Mouse (Mus musculus) embryonic facial prominence, embryonic 11.5 days (tissue): ENCODE results near the gene Gltp. TPM values are rescaled to one million over a fixed set of nuclear protein-coding genes. Genes with fewer than 3 reads are reported as not detected.
A peak's percentile ranks its signal among the peaks of the same experiment; 100 is the strongest.

Source experiments
- ATAC-seq: fragments of 200-750 bp; cut with Nextera tagmentation; replicated peaks from 2 replicates; pipeline ENCODE4 v1.8.0; 2017; ENCODE audit warnings: low read depth; ENCODE audit not compliant: insufficient number of reproducible peaks, low FRiP score, low TSS enrichment
- DNase-seq: peaks from one replicate; pipeline ENCODE4 v3.0.0-alpha.2; 2015; ENCODE audit warnings: low spot score
- H3K27ac ChIP-seq: fragments of 300-500 bp; sonication (generic); replicated peaks from 2 replicates; pipeline ENCODE4 v1.5.1; 2014; ENCODE audit warnings: mild to moderate bottlenecking, low read depth, low read length, control low read depth
- H3K27me3 ChIP-seq: fragments of 300-500 bp; sonication (generic); 2 replicates; pipeline ENCODE4 v1.6.1; 2014; ENCODE audit warnings: mild to moderate bottlenecking, low read length, moderate library complexity, mixed read lengths; ENCODE audit not compliant: control insufficient read depth, insufficient read depth
- H3K36me3 ChIP-seq: fragments of 300-500 bp; sonication (generic); replicated peaks from 2 replicates; pipeline ENCODE4 v1.6.1; 2014; ENCODE audit warnings: low read depth, mild to moderate bottlenecking, low read length, moderate library complexity, mixed read lengths; ENCODE audit not compliant: control insufficient read depth, insufficient read depth
- H3K4me1 ChIP-seq: fragments of 300-500 bp; sonication (generic); 2 replicates; pipeline ENCODE4 v1.6.1; 2014; ENCODE audit warnings: low read length, mixed read lengths; ENCODE audit not compliant: control insufficient read depth, insufficient read depth
- H3K4me2 ChIP-seq: fragments of 300-500 bp; sonication (generic); 2 replicates; pipeline ENCODE4 v1.6.1; 2014; ENCODE audit warnings: low read depth, mild to moderate bottlenecking, control low read depth, low read length, moderate library complexity
- H3K4me3 ChIP-seq: fragments of 300-500 bp; sonication (generic); 2 replicates; pipeline ENCODE4 v1.5.1; 2014; ENCODE audit warnings: low read depth, low read length, control low read depth
- H3K9ac ChIP-seq: fragments of 300-500 bp; sonication (generic); replicated peaks from 2 replicates; pipeline ENCODE4 v1.6.1; 2014; ENCODE audit warnings: mild to moderate bottlenecking, control low read depth, low read length
- H3K9me3 ChIP-seq: fragments of 300-500 bp; sonication (generic); replicated peaks from 2 replicates; pipeline ENCODE4 v1.6.1; 2016; ENCODE audit warnings: mild to moderate bottlenecking, low read length, inconsistent platforms, mixed read lengths; ENCODE audit not compliant: control insufficient read depth
- WGBS: fragments of 180-500 bp; shearing (Covaris S2); extraction: QIAGEN DNeasy Blood & Tissue Kit; methylation state at CpG from one replicate; pipeline ENCODE4 v1.1.7; 2014; 5-methylcytosine and 5-hydroxymethylcytosine counted together
- polyA plus RNA-seq: library from polyadenylated mRNA; unstranded; fragments of >200 nt; fragmentation: Nextera tagmentation; extraction: Ambion mirVana; gene quantifications from 2 replicates; pipeline ENCODE4 v1.2.1, GENCODE M21; 2014

Gene Gltp
- polyA plus RNA-seq, 1 experiment from 2014 or later, result 57.3 TPM

DNA sequence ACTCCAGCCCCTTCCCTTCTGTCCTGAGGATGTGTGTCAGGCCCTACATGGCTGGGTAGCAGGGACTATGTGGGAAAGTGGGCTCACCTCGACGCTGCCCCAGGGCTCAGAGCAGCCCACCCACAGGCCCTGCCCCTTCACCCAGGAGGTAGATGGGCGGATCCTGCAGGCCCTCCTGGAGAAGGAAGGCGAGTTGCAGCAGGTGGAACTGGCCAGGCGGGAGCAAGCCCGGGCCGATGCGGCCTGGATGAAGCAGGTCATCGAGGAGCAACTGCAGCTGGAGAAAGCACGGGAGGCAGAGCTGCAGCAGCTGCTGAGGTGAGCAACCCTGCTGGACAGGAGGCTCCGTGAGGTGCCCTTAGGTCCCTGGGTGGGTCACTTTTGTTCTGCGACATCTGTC lies 26.5 kb upstream of the Gltp start:
- no peak overlapping the region for H3K27ac ChIP-seq
- H3K9ac ChIP-seq, result no peak overlapping the region
- no peak overlapping the region for H3K4me3 ChIP-seq
- no peak for ATAC-seq
- H3K27me3 ChIP-seq, result no peaks in the 10 kb centered on the region
- H3K36me3 ChIP-seq, result peaks cover 16% of the 10 kb centered on the region
- no peak for DNase-seq
- no peaks in the 10 kb centered on the region for H3K9me3 ChIP-seq
- 90% methylated on average over 12 of the region's 12 CpGs for WGBS
- H3K4me1 ChIP-seq, result no peaks in the 10 kb centered on the region
- H3K4me2 ChIP-seq, result no peak overlapping the region

DNA sequence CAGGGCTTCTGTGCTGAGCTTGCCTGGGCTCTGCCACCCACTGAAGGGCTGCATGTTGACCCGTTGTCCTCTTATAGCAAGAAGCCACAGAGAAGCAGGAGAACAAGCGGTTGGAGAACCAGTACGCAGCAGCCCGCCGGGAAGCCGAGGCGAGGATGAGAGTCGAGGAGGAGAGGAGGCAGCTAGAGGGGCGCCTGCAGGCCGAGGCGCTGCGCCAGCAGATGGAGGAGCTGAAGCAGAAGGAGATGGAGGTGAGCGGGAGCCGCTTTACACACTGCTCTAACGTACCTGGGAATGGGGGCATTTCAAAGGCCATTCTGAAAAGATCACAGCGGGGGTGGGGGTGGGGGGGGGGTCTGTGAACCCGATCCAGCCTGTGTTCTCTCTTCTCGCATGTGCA lies 23.8 kb upstream of the Gltp start:
- Histone ChIP-seq H3K9me3 (no peaks in the 10 kb centered on the region), H3K9ac (no peak overlapping the region), H3K4me2 (no peak overlapping the region), H3K4me1 (no peaks in the 10 kb centered on the region), H3K27me3 (no peaks in the 10 kb centered on the region), H3K4me3 (no peak overlapping the region), H3K27ac (no peak overlapping the region), H3K36me3 (peaks cover 8% of the 10 kb centered on the region; the same call in 1 of the 2 replicates)
- DNase-seq (no peak), ATAC-seq (no peak)
- WGBS, result 94% methylated on average over 18 of the region's 18 CpGs

DNA sequence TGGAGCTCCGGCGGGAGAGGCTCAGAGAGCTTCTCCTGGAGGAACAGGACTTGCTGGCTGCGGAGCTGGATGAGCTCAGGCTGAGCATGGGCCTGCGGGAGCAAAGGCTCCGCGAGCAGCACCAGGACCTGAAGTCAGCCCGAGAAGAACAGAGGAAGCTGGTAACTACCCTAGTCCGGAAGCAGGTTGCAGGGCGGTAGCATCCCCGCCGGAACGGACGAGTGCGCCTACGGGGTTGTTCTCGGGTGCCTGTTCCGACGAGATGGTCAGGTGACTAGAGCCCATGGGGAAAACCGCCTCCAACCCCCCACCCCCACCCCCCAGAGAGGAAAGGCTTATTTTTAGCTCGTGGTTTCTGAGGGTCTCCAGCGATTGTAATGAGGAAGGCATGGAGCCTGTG lies 18.6 kb upstream of the Gltp start:
- Histone ChIP-seq H3K36me3 (no peaks in the 10 kb centered on the region), H3K4me2 (no peak overlapping the region), H3K9me3 (no peaks in the 10 kb centered on the region), H3K27ac (no peak overlapping the region), H3K4me1 (no peaks in the 10 kb centered on the region), H3K9ac (no peak overlapping the region), H3K4me3 (no peak overlapping the region), H3K27me3 (no peaks in the 10 kb centered on the region)
- WGBS, result 88% methylated on average over 21 of the region's 21 CpGs
- DNase-seq, result no peak
- ATAC-seq, result no peak

DNA sequence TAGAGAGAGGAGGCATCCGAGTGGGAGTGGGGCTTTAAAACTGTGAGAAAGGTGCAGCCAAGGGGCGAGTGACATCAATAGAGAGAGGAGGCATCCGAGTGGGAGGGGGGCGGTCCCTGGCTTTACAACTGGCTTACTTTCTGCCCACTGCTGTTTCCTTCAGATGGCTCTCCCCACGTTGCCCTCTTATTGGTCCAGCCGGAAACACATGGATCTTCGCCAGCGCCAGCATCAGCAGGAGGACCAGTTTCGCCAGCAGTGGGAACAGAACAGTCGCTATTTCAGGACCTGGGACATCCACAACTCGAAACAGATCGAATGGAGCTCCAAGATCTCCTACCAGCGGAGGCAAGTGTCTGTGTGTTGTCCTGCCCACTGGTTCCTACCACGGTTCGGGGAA lies 17.7 kb upstream of the Gltp start:
- Histone ChIP-seq H3K27me3 (no peaks in the 10 kb centered on the region), H3K4me2 (peak overlapping the region; percentile 57), H3K27ac (no peak overlapping the region), H3K4me1 (no peaks in the 10 kb centered on the region), H3K9ac (peak overlapping the region; percentile 83), H3K36me3 (no peaks in the 10 kb centered on the region), H3K4me3 (peak overlapping the region; percentile 60), H3K9me3 (no peaks in the 10 kb centered on the region)
- 52% methylated on average over 15 of the region's 15 CpGs for WGBS
- no peak for ATAC-seq
- no peak for DNase-seq

DNA sequence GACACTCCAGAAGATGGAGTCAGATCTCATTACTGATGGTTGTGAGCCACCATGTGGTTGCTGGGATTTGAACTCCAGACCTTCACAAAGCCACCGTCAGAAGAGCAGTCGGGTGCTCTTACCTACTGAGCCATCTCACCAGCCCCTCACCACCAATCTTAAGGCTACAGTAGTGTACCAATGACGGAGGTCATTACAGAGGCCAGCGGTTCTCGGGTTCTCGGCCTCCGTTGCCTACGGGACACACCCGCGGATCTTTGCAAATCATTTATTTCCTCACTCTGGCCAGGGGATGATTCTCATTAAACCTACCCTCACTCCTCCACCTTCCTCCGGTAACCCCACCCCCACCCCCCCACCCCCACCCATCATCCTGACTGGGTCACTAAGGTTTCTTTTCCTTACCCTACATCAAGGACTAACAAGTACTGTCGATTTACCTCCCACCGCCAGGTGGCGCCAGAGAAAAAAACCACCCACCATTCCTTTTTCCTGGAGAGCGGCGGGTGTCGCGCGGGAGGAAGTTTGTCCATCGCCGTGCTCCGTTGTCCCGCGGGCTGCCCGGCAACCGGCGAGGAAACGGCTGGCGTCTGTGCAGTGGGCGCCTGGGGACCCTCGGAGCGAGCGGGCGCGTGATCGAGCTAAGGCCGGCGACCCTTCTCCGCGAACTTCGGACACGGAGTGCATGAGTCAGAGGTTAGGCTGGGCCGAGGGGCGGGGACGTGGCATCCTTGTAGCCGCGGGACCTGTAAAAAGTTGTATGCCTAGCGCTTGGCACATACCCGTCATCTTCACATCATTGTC lies 16.7 kb upstream of the Gltp start, which contains the start of gene Tchp:
Tchp (plus strand) TSS at position 496 of the 804 bp plus-strand sequence.
- ATAC-seq (peak; percentile 49), DNase-seq (peak; percentile 97)
- peak within 1 kb of the TSS; percentile 83 for H3K9ac ChIP-seq
- H3K27me3 ChIP-seq, result no peaks in the 10 kb centered on the region
- H3K9me3 ChIP-seq, result no peaks in the 10 kb centered on the region
- peak within 1 kb of the TSS; percentile 57 for H3K4me2 ChIP-seq
- no peaks in the 10 kb centered on the region for H3K4me1 ChIP-seq
- no peak within 1 kb of the TSS for H3K27ac ChIP-seq
- peak within 1 kb of the TSS; percentile 60 for H3K4me3 ChIP-seq
- no peaks in the 10 kb centered on the region for H3K36me3 ChIP-seq
- 2% methylated on average over 49 of the region's 49 CpGs for WGBS

DNA sequence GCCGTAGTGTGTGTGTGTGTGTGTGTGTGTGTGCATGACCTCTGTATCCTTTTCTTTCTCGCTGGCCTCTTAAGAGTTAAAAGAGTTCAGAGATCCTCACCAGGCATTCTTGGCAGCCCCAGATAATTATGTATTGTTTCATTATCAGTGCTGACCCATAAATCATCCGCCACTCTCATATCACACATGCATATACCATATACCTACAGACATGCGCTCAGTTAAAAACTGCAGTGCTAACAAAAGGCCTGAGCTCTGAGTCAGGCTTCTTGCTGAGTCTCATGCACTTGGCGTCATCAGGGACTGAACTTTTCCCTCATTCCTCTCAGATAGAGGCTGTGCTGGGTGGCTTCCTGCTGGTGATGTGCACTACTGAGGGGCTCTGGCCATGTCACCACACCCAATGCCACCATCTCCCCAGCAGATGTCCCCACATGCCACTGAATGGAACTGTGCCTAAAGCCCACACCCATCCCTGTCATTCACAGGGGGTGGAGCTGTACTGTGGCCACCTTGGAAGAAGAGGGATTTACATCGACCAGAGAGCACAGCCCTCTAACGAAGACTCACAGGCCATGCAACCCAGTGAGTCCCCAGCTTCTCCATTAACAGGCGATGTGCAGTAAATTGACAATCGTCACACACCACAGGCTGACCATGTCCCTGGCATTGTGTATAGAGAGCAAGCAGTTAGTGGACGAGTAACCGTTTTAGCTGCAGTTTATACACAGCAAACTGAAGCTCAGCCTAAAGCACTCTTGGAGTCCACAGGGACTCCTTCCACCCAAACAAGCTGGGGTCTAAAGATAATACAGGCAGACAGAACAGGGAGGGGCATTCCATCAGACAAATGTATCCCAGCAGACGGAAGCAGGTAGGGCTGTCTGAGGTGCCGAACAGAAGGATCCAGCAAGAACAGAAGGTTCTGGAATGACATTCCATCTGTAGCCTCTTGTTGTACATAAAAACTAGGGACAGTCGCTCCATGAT lies 11.9 kb upstream of the Gltp start:
- H3K27me3 ChIP-seq, result no peaks in the 10 kb centered on the region
- no peaks in the 10 kb centered on the region for H3K9me3 ChIP-seq
- no peak overlapping the region for H3K4me2 ChIP-seq
- peak; percentile 30; the same call in 1 of the 2 replicates for ATAC-seq
- H3K27ac ChIP-seq, result no peak overlapping the region
- H3K4me1 ChIP-seq, result no peaks in the 10 kb centered on the region
- no peak overlapping the region for H3K4me3 ChIP-seq
- 62% methylated on average over 14 of the region's 14 CpGs for WGBS
- H3K9ac ChIP-seq, result no peak overlapping the region
- no peaks in the 10 kb centered on the region for H3K36me3 ChIP-seq
- peak; percentile 42 for DNase-seq

DNA sequence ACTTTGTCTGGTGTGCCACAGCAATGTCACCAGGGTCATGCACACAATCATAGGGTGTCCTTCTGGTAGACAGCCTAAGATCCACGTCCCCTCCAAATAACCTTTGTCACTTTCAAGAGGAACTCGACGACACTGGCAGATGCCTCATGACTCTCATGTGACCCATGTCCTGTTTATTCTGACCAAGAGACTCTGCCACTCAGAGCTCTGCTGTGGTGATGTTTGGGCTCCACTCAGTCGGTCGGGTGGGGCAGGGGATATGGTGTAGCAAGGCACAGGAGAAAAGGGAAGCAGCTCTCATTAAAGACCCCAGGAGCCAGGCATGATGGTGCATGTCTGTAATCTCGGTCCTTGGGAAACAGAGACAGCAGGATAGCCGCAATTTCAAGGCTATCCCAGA lies 8.2 kb upstream of the Gltp start:
- H3K27me3 ChIP-seq, result no peaks in the 10 kb centered on the region
- H3K27ac ChIP-seq, result no peak overlapping the region
- ATAC-seq (no peak), DNase-seq (no peak)
- no peak overlapping the region for H3K9ac ChIP-seq
- WGBS, result 61% methylated on average over 7 of the region's 7 CpGs
- H3K4me2 ChIP-seq, result no peak overlapping the region
- no peaks in the 10 kb centered on the region for H3K9me3 ChIP-seq
- H3K36me3 ChIP-seq, result no peaks in the 10 kb centered on the region
- no peaks in the 10 kb centered on the region for H3K4me1 ChIP-seq
- H3K4me3 ChIP-seq, result no peak overlapping the region
